Mouse (Mus musculus) stomach, embryonic 16.5 days (tissue): ENCODE measurements around the gene Caskin2. TPM values are rescaled to one million over a fixed set of nuclear protein-coding genes. Genes with fewer than 3 reads are reported as not detected.
A peak's percentile ranks its signal among the peaks of the same experiment; 100 is the strongest.

Source experiments
- ATAC-seq: fragments of 200-750 bp; cut with Nextera tagmentation; 2 replicates; pipeline ENCODE4 v1.8.0; 2017; ENCODE audit warnings: moderate number of reproducible peaks, moderate TSS enrichment; ENCODE audit not compliant: insufficient read depth, low FRiP score
- H3K27ac ChIP-seq: fragments of 300-500 bp; sonication (generic); 2 replicates; pipeline ENCODE4 v1.5.1; 2014; ENCODE audit warnings: low read length
- H3K27me3 ChIP-seq: fragments of 300-500 bp; sonication (generic); 2 replicates; pipeline ENCODE4 v1.6.1; 2014; ENCODE audit warnings: low read length, control low read depth, mixed read lengths; ENCODE audit not compliant: control insufficient read depth, insufficient read depth
- H3K36me3 ChIP-seq: fragments of 300-500 bp; sonication (generic); 2 replicates; pipeline ENCODE4 v1.6.1; 2014; ENCODE audit warnings: low read length; ENCODE audit not compliant: control insufficient read depth, insufficient read depth
- H3K4me1 ChIP-seq: fragments of 300-500 bp; sonication (generic); 2 replicates; pipeline ENCODE4 v1.6.1; 2014; ENCODE audit warnings: low read length, control low read depth, mixed read lengths; ENCODE audit not compliant: control insufficient read depth, insufficient read depth
- H3K4me2 ChIP-seq: fragments of 300-500 bp; sonication (generic); 2 replicates; pipeline ENCODE4 v1.6.1; 2014; ENCODE audit warnings: low read depth, low read length, mixed read lengths
- H3K4me3 ChIP-seq: fragments of 300-500 bp; sonication (generic); replicated peaks from 2 replicates; pipeline ENCODE4 v1.5.1; 2014; ENCODE audit warnings: mild to moderate bottlenecking, low read length
- H3K9ac ChIP-seq: fragments of 300-500 bp; sonication (generic); 2 replicates; pipeline ENCODE4 v1.6.1; 2014; ENCODE audit warnings: low read length
- H3K9me3 ChIP-seq: fragments of 300-500 bp; sonication (generic); replicated peaks from 2 replicates; pipeline ENCODE4 v1.6.1; 2016; ENCODE audit warnings: low read length, control low read depth; ENCODE audit not compliant: control insufficient read depth
- WGBS: fragments of 180-500 bp; shearing (Covaris S2); extraction: QIAGEN DNeasy Blood & Tissue Kit; methylation state at CpG from one replicate; pipeline ENCODE4 v1.1.7; 2014; 5-methylcytosine and 5-hydroxymethylcytosine counted together
- polyA plus RNA-seq: library from polyadenylated mRNA; unstranded; fragments of >200 nt; fragmentation: Nextera tagmentation; extraction: Ambion mirVana; gene quantifications from 2 replicates; pipeline ENCODE4 v1.2.1, GENCODE M21; 2015

The Caskin2 gene
- polyA plus RNA-seq, 1 experiment from 2014 or later, result 14.9 TPM

DNA sequence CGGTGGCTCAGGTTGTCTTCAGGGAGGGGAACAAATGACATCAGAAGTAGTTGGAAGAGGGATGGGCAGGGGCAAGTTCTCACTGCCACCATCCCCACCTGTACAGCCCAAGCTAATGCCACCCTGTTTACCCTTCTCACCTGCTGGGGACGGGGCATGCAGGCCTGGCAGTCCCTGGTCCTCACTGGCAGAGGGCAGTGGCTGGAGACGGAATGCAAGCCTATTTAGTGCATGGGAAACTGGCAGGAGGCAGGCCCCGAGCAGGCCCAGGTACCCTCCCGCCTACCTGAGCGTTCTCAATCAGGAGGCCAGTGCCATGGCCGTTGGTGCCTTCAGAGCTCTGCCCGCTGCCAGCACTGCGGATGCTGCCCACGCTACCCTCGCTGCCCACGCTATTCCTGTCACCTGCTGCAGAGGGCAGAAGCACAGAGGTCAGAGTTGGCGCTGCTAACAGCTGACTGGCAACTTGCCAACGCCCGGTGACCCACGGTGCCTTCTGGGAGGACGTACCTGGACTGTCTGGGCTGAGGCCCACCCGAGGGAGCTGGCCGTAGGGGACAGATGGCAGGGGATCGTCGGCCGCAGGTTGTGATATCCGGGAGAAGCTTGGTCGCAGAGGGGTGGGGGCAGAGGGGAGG is 10.2 kb downstream of the Caskin2 start:
- peaks cover 37% of the 10 kb centered on the region for H3K36me3 ChIP-seq
- peaks cover 9% of the 10 kb centered on the region for H3K4me1 ChIP-seq
- ATAC-seq, result no peak
- no peak overlapping the region for H3K9ac ChIP-seq
- H3K4me3 ChIP-seq, result no peak overlapping the region
- H3K27ac ChIP-seq, result no peak overlapping the region
- H3K9me3 ChIP-seq, result no peaks in the 10 kb centered on the region
- H3K4me2 ChIP-seq, result no peak overlapping the region
- 88% methylated on average over 24 of the region's 24 CpGs for WGBS
- H3K27me3 ChIP-seq, result no peaks in the 10 kb centered on the region

DNA sequence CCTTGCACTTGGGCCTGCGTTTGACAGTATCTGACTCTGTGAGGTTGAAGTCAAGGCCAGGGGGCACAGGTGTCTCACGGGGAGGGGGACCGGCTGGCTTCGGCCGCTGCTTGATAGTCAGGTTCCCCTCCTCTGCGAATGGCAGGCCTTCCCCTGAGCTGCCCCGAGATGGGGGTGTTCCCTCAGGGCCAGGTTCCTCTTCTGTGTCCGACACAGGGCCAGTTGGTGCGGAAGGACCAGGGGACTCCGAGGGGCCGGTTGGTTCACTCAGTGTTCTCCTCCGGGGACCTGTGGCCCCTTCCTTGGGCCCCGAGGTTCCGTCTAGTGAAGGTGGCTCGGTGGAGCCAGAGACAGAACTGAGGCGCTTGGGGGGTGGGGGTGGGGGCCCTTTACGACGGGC is 12.5 kb downstream of the Caskin2 start:
- Histone ChIP-seq H3K27ac (no peak overlapping the region), H3K9ac (no peak overlapping the region), H3K36me3 (peaks cover 42% of the 10 kb centered on the region), H3K4me2 (no peak overlapping the region), H3K27me3 (no peaks in the 10 kb centered on the region), H3K4me1 (no peaks in the 10 kb centered on the region), H3K9me3 (no peaks in the 10 kb centered on the region), H3K4me3 (no peak overlapping the region)
- ATAC-seq, result no peak
- WGBS, result 85% methylated on average over 18 of the region's 18 CpGs

DNA sequence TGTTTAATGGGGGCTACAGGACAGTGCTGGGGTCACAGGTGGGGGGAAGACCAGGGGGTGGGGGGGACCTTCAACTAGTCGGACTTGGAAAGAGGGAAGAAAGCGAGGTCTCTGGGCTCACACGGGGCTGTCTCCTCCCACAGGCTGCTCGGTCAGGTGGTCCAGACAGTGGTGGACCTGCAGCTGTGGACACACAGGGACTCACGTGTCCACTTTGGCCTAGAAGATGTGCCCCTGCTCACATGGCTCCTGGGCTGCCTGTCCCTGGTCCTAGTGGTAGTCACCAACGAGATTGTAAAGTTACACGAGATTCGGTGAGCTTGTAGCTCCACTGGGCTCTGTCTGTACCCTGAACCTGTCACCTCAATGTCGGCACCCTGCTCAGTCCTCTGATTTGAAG is 15.8 kb downstream of the Caskin2 start:
- Histone ChIP-seq H3K27ac (no peak overlapping the region), H3K9me3 (no peaks in the 10 kb centered on the region), H3K9ac (no peak overlapping the region), H3K27me3 (no peaks in the 10 kb centered on the region), H3K4me2 (no peak overlapping the region), H3K4me1 (no peaks in the 10 kb centered on the region), H3K36me3 (peaks cover 33% of the 10 kb centered on the region), H3K4me3 (no peak overlapping the region)
- no peak for ATAC-seq
- WGBS, result 66% methylated on average over 9 of the region's 9 CpGs

DNA sequence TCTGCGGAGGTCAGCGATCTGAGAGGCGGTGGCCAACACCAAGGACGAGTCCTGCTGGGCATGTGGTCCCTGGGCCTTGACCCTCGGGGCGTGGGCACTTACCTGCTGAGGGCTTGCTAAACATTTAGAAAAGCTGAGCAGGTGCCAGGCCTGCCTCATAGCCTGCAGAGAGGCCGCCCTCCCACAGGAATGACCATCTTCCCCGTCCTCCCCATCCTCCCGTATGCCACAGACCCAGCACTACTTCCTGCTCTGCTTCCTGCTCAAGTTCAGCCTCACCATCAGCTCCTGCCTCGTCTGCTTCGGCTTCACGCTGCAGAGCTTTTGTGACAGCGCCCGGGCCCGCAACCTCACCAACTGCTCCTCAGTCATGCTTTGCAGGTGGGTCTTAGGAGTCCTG is 16.5 kb downstream of the Caskin2 start:
- Histone ChIP-seq H3K9ac (no peak overlapping the region), H3K4me1 (no peaks in the 10 kb centered on the region), H3K27me3 (no peaks in the 10 kb centered on the region), H3K27ac (no peak overlapping the region), H3K36me3 (peaks cover 33% of the 10 kb centered on the region), H3K4me3 (no peak overlapping the region), H3K9me3 (no peaks in the 10 kb centered on the region), H3K4me2 (no peak overlapping the region)
- no peak for ATAC-seq
- 81% methylated on average over 15 of the region's 15 CpGs for whole genome bisulfite sequencing

DNA sequence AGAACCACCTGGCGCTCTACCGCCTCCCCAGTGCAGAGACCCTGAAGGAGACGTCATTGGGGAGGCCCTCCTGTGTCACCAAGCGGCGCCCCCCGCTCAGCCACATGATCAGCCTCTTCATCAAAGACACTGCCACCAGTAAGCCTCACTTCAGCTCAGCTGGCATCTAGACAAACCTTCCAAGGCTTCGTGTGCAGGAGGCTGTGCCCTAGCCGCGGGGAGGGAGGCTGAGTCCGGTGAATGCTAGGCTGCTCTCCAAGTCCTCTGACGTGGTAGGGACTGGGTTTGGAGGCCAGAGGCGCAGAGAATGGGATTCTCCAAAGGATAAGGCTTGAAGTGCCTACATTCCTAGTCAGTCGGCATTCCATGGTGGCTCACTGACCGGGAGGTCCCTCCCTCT is 21.1 kb downstream of the Caskin2 start:
- Histone ChIP-seq H3K4me1 (no peaks in the 10 kb centered on the region), H3K9ac (no peak overlapping the region), H3K4me3 (no peak overlapping the region), H3K27ac (no peak overlapping the region), H3K4me2 (no peak overlapping the region), H3K27me3 (no peaks in the 10 kb centered on the region), H3K36me3 (peaks cover 14% of the 10 kb centered on the region; the same call in 1 of the 2 replicates), H3K9me3 (no peaks in the 10 kb centered on the region)
- no peak for ATAC-seq
- 87% methylated on average over 14 of the region's 14 CpGs for WGBS

DNA sequence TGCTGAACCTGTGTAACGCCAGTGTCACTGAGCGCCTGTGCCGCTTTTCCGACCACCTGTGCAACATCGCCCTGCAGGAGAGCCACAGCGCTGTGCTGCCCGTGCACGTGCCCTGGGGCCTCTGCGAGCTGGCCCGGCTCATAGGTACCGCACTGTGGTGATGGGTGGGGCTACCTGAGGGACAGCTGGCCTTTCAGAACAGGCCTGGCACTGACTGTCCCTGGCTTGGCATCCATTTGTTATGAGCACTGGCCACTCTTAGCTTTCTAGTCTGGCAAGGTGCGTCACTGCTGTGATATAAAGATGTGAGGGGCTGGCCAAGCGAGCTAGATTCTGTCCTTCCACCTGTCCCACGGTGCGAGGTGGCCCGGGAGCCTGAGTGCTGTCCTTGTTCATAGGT is 21.5 kb downstream of the Caskin2 start:
- ATAC-seq, result no peak
- H3K4me2 ChIP-seq, result no peak overlapping the region
- no peaks in the 10 kb centered on the region for H3K4me1 ChIP-seq
- H3K36me3 ChIP-seq, result peaks cover 14% of the 10 kb centered on the region; the same call in 1 of the 2 replicates
- no peak overlapping the region for H3K9ac ChIP-seq
- 92% methylated on average over 16 of the region's 16 CpGs for WGBS
- H3K4me3 ChIP-seq, result no peak overlapping the region
- no peaks in the 10 kb centered on the region for H3K9me3 ChIP-seq
- no peaks in the 10 kb centered on the region for H3K27me3 ChIP-seq
- no peak overlapping the region for H3K27ac ChIP-seq

DNA sequence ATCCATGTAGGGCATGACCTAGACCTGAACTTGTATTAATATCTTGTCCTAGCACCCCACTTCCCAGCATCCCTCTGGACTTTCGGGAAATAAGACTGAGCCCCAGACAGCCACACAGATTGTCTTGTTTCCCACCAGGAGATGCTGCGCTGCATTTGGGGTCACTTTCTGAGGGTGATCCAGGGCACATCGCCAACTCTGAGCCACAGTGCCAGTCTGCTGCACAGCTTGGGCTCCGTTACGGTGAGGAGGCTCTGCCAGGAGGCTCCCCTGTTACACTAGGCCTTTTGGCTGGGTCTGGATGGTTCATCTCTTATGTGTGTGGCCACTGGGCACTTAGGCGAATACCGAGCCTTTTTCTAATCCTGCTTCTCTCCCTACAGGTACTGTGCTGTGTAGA is 23.7 kb downstream of the Caskin2 start:
- H3K36me3 ChIP-seq, result peaks cover 9% of the 10 kb centered on the region; the same call in 1 of the 2 replicates

DNA sequence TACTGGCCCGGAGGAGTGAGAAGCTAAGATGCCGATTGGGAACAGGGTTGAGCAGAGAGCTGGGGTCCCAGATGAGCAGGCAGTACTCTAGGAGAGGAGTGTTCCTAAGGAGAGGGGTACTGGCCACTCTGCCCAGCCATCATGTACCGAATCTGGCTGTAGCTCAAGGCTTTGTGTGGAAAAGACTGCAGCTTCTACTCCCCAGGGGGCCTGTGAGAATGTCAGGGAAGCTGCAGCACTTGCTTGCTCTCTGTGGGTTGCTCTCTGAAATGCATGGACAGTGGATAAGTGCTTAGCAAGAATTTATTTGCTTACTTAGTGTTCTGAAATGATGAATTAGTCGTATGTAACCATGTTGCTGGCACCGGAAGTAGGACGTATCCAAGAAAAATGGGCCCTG is 27.0 kb downstream of the Caskin2 start:
- no peak for ATAC-seq

More for the DNA sequence above, 23.7 kb downstream of the Caskin2 start:
- Histone ChIP-seq H3K9me3 (no peaks in the 10 kb centered on the region), H3K9ac (no peak overlapping the region), H3K27ac (no peak overlapping the region), H3K27me3 (no peaks in the 10 kb centered on the region), H3K4me3 (no peak overlapping the region), H3K4me1 (0 out of 2 replicates have a peak, but pooled peaks cover 3% of the 10 kb centered on the region), H3K4me2 (no peak overlapping the region)
- WGBS, result 91% methylated on average over 7 of the region's 7 CpGs
- no peak for ATAC-seq

DNA sequence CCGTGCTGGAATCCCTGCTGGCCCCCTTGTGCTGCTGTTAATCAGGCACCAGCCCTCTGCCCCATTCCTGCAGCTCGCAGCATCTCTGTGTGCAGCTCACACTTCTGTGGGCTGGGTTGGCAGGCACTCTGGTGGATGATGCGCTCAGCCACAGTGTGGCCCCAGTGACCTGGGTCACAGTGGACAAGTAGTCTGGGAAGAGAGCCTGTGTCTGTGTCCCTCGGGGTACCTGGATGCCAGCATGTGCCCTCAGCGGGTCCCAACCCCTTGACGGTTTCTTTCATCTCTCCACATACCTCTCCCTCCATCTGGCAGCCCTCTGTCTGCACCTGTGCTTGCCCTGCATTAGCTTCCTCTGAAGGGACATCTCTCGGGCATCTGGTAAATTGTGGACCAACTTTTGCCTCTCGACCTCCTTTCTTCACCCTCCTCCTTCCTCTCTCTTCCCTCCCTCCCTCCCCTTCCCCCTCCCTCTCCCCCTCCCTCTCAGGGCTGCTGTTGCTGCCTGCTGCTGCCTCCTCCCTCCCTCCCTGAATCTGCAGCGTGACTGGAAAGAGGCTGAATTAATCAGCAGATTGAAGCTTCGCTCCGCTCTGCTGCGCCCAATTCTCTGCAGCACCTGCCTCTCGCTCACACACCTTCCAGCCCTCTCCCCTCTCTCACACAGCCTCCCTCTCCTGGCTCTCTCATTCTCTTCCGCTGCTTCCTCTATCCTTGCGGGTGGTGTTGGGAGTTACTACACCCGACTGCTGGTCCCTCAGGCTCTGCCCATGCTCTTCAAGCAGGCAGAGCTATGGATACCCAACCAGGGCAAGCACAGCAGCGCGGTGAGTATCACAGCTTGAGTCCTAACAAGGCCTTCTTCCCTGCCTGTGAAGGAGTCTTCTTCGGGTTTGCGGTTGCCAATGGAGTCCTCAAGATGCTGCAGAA is 33.0 kb downstream of the Caskin2 start:
- 33% methylated on average over 20 of the region's 20 CpGs for WGBS
- H3K27ac ChIP-seq, result peak overlapping the region; percentile 91
- H3K4me1 ChIP-seq, result peaks cover 56% of the 10 kb centered on the region
- no peaks in the 10 kb centered on the region for H3K36me3 ChIP-seq
- no peaks in the 10 kb centered on the region for H3K27me3 ChIP-seq
- no peak overlapping the region for H3K4me3 ChIP-seq
- H3K9me3 ChIP-seq, result no peaks in the 10 kb centered on the region
- ATAC-seq, result no peak
- H3K4me2 ChIP-seq, result no peak overlapping the region
- H3K9ac ChIP-seq, result peak overlapping the region; percentile 39

More for the DNA sequence above, 27.0 kb downstream of the Caskin2 start:
- no peaks in the 10 kb centered on the region for H3K9me3 ChIP-seq
- H3K27ac ChIP-seq, result no peak overlapping the region
- WGBS, result 65% methylated on average over 6 of the region's 6 CpGs
- no peaks in the 10 kb centered on the region for H3K27me3 ChIP-seq
- H3K36me3 ChIP-seq, result peaks cover 5% of the 10 kb centered on the region; the same call in 1 of the 2 replicates
- no peak overlapping the region for H3K9ac ChIP-seq
- no peak overlapping the region for H3K4me2 ChIP-seq
- H3K4me1 ChIP-seq, result 0 out of 2 replicates have a peak, but pooled peaks cover 4% of the 10 kb centered on the region
- H3K4me3 ChIP-seq, result no peak overlapping the region
